Mouse (Mus musculus) neural tube, embryonic 13.5 days (tissue): ENCODE measurements at regions not wholly inside any gene's neighbourhood (a gene's known extent, or its start where the extent isn't known, plus 50 kb on each side); places are given as distances from the start of the nearest gene placed in this dataset.

ENCODE experiments used
- ATAC-seq: fragments of 200-750 bp; cut with Nextera tagmentation; 2 replicates; pipeline ENCODE4 v1.8.0; 2017; ENCODE audit warnings: low read depth, mild to moderate bottlenecking, moderate TSS enrichment, moderate library complexity
- H3K27ac ChIP-seq: fragments of 300-500 bp; sonication (generic); replicated peaks from 2 replicates; pipeline ENCODE4 v1.5.1; 2015; ENCODE audit warnings: moderate library complexity, mild to moderate bottlenecking, inconsistent platforms
- H3K27me3 ChIP-seq: fragments of 300-500 bp; sonication (generic); 2 replicates; pipeline ENCODE4 v1.6.1; 2015; ENCODE audit warnings: mild to moderate bottlenecking, inconsistent platforms
- H3K36me3 ChIP-seq: fragments of 300-500 bp; sonication (generic); 2 replicates; pipeline ENCODE4 v1.6.1; 2015; ENCODE audit warnings: mild to moderate bottlenecking, inconsistent platforms
- H3K4me1 ChIP-seq: fragments of 300-500 bp; sonication (generic); replicated peaks from 2 replicates; pipeline ENCODE4 v1.6.1; 2015; ENCODE audit warnings: inconsistent platforms
- H3K4me2 ChIP-seq: fragments of 300-500 bp; sonication (generic); 2 replicates; pipeline ENCODE4 v1.6.1; 2015; ENCODE audit warnings: inconsistent platforms, mild to moderate bottlenecking, moderate library complexity
- H3K4me3 ChIP-seq: fragments of 300-500 bp; sonication (generic); 2 replicates; pipeline ENCODE4 v1.5.1; 2015; ENCODE audit warnings: mild to moderate bottlenecking, inconsistent platforms
- H3K9ac ChIP-seq: fragments of 300-500 bp; sonication (generic); 2 replicates; pipeline ENCODE4 v1.6.1; 2015; ENCODE audit warnings: moderate library complexity, mild to moderate bottlenecking, inconsistent platforms
- H3K9me3 ChIP-seq: fragments of 300-500 bp; sonication (generic); 2 replicates; pipeline ENCODE4 v1.6.1; 2016; ENCODE audit warnings: inconsistent platforms
- WGBS: fragments of 180-500 bp; shearing (Covaris S2); methylation state at CpG from one replicate; pipeline ENCODE4 v1.1.7; 2015; 5-methylcytosine and 5-hydroxymethylcytosine counted together

- Histone ChIP-seq H3K9ac (no peak overlapping the region), H3K27me3 (no peaks in the 10 kb centered on the region), H3K4me2 (no peak overlapping the region), H3K27ac (no peak overlapping the region), H3K4me1 (no peaks in the 10 kb centered on the region), H3K4me3 (no peak overlapping the region), H3K36me3 (no peaks in the 10 kb centered on the region), H3K9me3 (no peaks in the 10 kb centered on the region)
- no peak for ATAC-seq
- WGBS = 89% methylated on average over 2 of the region's 2 CpGs
These were observed 179.8 kb upstream of the Plxnc1 start for GRCm38 (mm10) chr10:95124476-95124875.

DNA sequence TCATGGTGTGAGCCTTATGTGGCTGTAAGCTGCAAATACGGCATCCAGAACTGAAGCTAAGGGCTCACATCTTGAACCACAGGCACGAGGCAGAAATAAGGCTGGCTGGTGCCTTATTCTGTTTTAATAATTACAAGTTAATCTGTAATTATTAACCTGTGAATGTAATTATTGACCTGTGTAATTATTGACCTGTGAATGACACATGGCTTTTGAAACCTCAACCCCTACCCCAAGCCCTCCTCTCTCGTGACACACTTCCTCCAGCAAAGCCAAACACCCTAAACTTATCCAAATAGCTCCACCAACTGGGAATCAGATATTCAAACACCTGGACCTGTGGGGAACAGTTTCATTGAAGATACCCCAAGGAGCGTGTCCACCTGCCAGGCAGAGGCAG is 175.4 kb upstream of the Plxnc1 start:
- WGBS = 83% methylated on average over 4 of the region's 4 CpGs
- H3K4me2 ChIP-seq = no peak overlapping the region
- ATAC-seq = no peak
- H3K9me3 ChIP-seq = no peaks in the 10 kb centered on the region
- no peak overlapping the region for H3K9ac ChIP-seq
- peaks cover 5% of the 10 kb centered on the region; the same call in 1 of the 2 replicates for H3K4me1 ChIP-seq
- H3K27me3 ChIP-seq = no peaks in the 10 kb centered on the region
- H3K27ac ChIP-seq = no peak overlapping the region
- H3K4me3 ChIP-seq = no peak overlapping the region
- H3K36me3 ChIP-seq = no peaks in the 10 kb centered on the region

- 72% methylated on average over 8 of the region's 8 CpGs for WGBS
- Histone ChIP-seq H3K36me3 (no peaks in the 10 kb centered on the region), H3K9ac (no peak overlapping the region), H3K4me3 (no peak overlapping the region), H3K27me3 (no peaks in the 10 kb centered on the region), H3K9me3 (no peaks in the 10 kb centered on the region), H3K4me2 (no peak overlapping the region), H3K4me1 (peaks cover 5% of the 10 kb centered on the region; the same call in 1 of the 2 replicates), H3K27ac (no peak overlapping the region)
- ATAC-seq = no peak
These were observed 174.2 kb upstream of the Plxnc1 start for GRCm38 (mm10) chr10:95118786-95119351.

GRCm38 (mm10) chr10:95117731-95118212 is 173.1 kb upstream of the Plxnc1 start:
- no peak overlapping the region for H3K4me2 ChIP-seq
- no peaks in the 10 kb centered on the region for H3K9me3 ChIP-seq
- ATAC-seq = no peak
- no peaks in the 10 kb centered on the region for H3K36me3 ChIP-seq
- no peaks in the 10 kb centered on the region for H3K27me3 ChIP-seq
- no peak overlapping the region for H3K27ac ChIP-seq
- H3K9ac ChIP-seq = no peak overlapping the region
- peaks cover 5% of the 10 kb centered on the region for H3K4me1 ChIP-seq
- no peak overlapping the region for H3K4me3 ChIP-seq
- WGBS = 54% methylated on average over 3 of the region's 3 CpGs

DNA sequence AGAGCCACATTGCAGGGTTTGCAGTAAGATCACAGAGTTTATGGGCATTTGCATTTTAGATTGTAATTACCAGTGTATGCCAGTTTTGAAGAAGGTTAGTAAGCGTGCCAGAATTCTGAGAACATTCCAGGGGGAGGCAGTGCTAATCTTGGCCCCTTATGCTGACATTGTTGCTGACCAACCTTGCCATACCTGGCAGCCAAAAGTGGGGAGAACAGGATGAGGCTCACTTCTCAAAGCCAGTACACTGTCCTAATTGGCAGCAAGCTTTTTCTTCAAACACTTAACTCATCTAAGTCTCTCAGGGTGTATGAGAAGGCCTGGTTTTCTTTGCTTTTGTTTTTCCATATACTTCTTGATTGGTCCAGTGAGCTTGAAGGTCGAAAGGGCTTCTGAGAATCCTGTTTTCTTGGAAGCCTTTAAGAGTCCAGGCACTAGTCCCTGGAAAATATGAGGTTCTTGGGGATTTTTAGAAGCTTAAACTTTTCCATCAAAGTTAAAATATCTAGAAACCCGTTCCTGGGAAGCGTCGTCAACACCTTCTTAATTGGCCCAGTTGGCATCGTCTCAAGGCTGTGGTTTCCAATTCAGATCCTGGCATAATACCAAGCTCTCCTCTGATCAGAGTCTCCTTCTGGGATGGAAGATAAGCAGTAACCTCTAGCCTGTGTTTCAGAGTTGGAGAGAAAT is 172.6 kb upstream of the Plxnc1 start:
- WGBS = 84% methylated on average over 6 of the region's 6 CpGs
- H3K27ac ChIP-seq = no peak overlapping the region
- peaks cover 5% of the 10 kb centered on the region for H3K4me1 ChIP-seq
- H3K27me3 ChIP-seq = no peaks in the 10 kb centered on the region
- no peak overlapping the region for H3K9ac ChIP-seq
- no peaks in the 10 kb centered on the region for H3K9me3 ChIP-seq
- H3K4me3 ChIP-seq = no peak overlapping the region
- ATAC-seq = no peak
- no peak overlapping the region for H3K4me2 ChIP-seq
- H3K36me3 ChIP-seq = no peaks in the 10 kb centered on the region

GRCm38 (mm10) chr10:95116579-95117011 is 172.0 kb upstream of the Plxnc1 start:
- Histone ChIP-seq H3K9ac (no peak overlapping the region), H3K4me3 (no peak overlapping the region), H3K4me2 (no peak overlapping the region), H3K4me1 (peaks cover 5% of the 10 kb centered on the region), H3K27ac (no peak overlapping the region), H3K36me3 (no peaks in the 10 kb centered on the region), H3K27me3 (no peaks in the 10 kb centered on the region), H3K9me3 (no peaks in the 10 kb centered on the region)
- 71% methylated on average over 3 of the region's 3 CpGs for WGBS
- ATAC-seq = no peak

DNA sequence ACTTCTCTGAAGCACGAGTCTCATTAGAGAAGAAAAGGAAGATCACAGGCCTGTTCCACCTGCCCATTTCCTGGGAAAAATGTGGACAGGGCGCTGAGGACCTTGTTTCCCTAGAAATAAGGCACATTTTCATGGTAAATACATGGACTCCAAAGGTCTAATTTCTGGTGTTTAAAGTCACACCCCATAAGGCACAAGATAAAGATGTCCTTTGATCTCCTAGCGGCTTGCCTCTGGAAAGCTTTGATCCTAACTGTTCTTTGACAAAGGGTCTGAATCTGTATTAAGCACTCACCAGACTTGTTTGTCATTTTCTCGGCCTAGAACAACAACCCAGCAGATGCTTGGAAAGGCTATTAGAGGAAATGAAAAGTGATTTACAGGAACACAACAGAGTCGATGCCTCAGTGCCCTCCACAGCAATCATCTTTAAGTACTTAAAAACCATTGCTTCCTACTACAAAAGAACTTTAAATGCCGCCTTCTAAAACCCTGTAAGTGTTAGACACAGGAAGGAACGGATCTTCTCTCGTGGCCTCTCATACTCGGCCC is 168.3 kb upstream of the Plxnc1 start:
- no peaks in the 10 kb centered on the region; the same call in 1 of the 2 replicates for H3K9me3 ChIP-seq
- H3K9ac ChIP-seq = no peak overlapping the region
- 33% methylated on average over 9 of the region's 9 CpGs for WGBS
- ATAC-seq = no peak
- H3K27me3 ChIP-seq = no peaks in the 10 kb centered on the region
- H3K27ac ChIP-seq = no peak overlapping the region
- peaks cover 2% of the 10 kb centered on the region; the same call in 1 of the 2 replicates for H3K4me1 ChIP-seq
- H3K36me3 ChIP-seq = no peaks in the 10 kb centered on the region
- H3K4me2 ChIP-seq = no peak overlapping the region
- no peak overlapping the region for H3K4me3 ChIP-seq

GRCm38 (mm10) chr10:95112231-95112774 is 167.7 kb upstream of the Plxnc1 start:
- Histone ChIP-seq H3K9me3 (no peaks in the 10 kb centered on the region; the same call in 1 of the 2 replicates), H3K4me1 (peaks cover 8% of the 10 kb centered on the region), H3K4me2 (no peak overlapping the region), H3K4me3 (no peak overlapping the region), H3K9ac (no peak overlapping the region), H3K36me3 (no peaks in the 10 kb centered on the region), H3K27ac (no peak overlapping the region), H3K27me3 (no peaks in the 10 kb centered on the region)
- ATAC-seq = no peak
- 68% methylated on average over 14 of the region's 14 CpGs for WGBS

DNA sequence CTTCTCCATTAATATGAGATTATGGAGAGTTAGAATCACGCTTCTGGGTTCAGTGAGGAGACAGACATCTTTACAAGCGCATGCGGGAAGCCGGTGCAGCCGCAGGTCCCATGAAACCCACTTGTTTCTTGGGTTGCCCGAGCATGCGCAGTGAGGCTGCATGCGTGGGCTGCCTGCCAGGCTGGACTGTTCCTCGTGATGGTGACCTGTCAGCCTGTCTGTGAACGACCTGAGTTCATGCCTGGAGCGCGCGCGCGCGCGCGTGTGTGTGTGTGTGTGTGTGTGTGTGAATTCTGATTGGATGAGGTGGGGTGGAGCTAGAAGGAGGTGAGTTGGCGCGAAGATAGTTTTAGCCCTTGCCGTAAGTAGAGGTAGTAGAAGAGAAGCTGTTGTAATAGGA is 166.2 kb upstream of the Plxnc1 start:
- no peaks in the 10 kb centered on the region for H3K36me3 ChIP-seq
- H3K27me3 ChIP-seq = no peaks in the 10 kb centered on the region
- no peak for ATAC-seq
- no peak overlapping the region for H3K4me2 ChIP-seq
- no peak overlapping the region for H3K27ac ChIP-seq
- no peaks in the 10 kb centered on the region; the same call in 1 of the 2 replicates for H3K9me3 ChIP-seq
- no peak overlapping the region for H3K9ac ChIP-seq
- H3K4me3 ChIP-seq = no peak overlapping the region
- H3K4me1 ChIP-seq = peaks cover 10% of the 10 kb centered on the region
- 89% methylated on average over 21 of the region's 21 CpGs for WGBS

DNA sequence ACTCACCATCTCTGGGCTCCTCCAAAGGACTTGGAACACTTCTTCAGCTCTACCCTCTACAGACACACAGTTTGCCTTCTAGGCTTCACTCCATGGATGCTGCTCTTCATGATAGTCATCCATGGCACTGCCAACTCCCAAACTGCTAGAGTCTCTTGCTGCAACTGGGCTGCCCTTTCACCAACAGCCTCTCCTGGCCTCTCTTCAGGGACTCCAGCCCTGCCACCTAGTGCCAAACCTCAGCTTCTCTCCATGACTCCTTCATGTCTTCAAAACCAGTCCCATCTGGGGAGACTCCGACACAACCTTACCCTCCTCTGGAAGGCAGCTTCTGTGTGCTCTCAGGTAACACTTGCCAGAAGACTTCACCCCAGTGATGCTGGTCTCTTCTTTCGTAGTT is 164.9 kb upstream of the Plxnc1 start:
- no peaks in the 10 kb centered on the region for H3K27me3 ChIP-seq
- no peaks in the 10 kb centered on the region for H3K36me3 ChIP-seq
- H3K9me3 ChIP-seq = no peaks in the 10 kb centered on the region; the same call in 1 of the 2 replicates
- no peak for ATAC-seq
- H3K4me1 ChIP-seq = peaks cover 10% of the 10 kb centered on the region
- no peak overlapping the region for H3K4me2 ChIP-seq
- no peak overlapping the region for H3K9ac ChIP-seq
- no peak overlapping the region for H3K27ac ChIP-seq
- 89% methylated on average over 2 of the region's 2 CpGs for WGBS
- no peak overlapping the region for H3K4me3 ChIP-seq

DNA sequence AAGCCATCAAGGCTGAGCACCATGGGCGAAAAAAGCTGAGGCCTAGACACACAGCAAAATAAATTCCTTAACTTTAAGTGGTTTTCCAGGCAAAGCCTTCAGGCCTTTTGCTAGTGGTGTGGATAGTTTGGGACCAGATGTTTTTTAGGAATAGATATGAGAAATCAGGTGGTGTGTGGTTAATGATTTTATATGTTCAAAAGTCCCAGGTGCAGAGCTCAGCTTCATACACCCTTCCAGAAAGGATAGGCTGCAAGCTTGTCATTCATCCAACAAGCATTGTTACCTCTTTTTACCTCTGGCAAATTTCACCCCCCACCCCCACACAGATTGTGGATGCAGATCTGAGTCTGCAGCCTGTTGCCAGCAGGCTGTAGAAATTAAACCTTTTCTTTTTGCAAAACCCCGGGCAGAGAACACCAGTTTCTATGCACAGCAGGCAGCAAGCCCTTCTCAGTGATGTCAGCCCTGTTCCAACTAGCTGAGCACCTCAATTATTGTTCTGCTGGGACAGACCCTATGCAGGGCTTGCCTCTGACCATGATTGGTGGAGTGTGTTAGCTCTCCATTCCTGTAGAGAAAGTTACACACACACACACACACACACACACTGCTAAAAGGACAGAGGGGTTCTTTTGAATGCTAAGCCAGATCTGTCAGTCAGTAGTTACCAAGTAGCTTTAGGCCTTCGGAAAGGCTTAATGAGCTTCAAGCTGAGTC is 163.1 kb upstream of the Plxnc1 start:
- Histone ChIP-seq H3K4me3 (no peak overlapping the region), H3K27ac (0 out of 2 replicates have a peak overlapping the region, but pooled peaks have one; percentile 2), H3K4me2 (no peak overlapping the region), H3K36me3 (no peaks in the 10 kb centered on the region), H3K4me1 (peaks cover 10% of the 10 kb centered on the region), H3K9me3 (no peaks in the 10 kb centered on the region; the same call in 1 of the 2 replicates), H3K27me3 (no peaks in the 10 kb centered on the region), H3K9ac (no peak overlapping the region)
- no peak for ATAC-seq
- WGBS = 37% methylated on average over 3 of the region's 3 CpGs

GRCm38 (mm10) chr10:95103808-95104207 is 159.2 kb upstream of the Plxnc1 start:
- H3K4me1 ChIP-seq = peaks cover 10% of the 10 kb centered on the region; the same call in 1 of the 2 replicates
- H3K27me3 ChIP-seq = no peaks in the 10 kb centered on the region
- no peaks in the 10 kb centered on the region for H3K36me3 ChIP-seq
- no peak overlapping the region for H3K4me3 ChIP-seq
- no peak overlapping the region for H3K4me2 ChIP-seq
- H3K9ac ChIP-seq = no peak overlapping the region
- no peaks in the 10 kb centered on the region for H3K9me3 ChIP-seq
- ATAC-seq = no peak
- no peak overlapping the region for H3K27ac ChIP-seq
